Mouse (Mus musculus) liver, postnatal 0 days (tissue): ENCODE results near the gene Hectd2.

ENCODE experiments used
- CTCF ChIP-seq: sonication (generic); IDR thresholded peaks from 2 replicates; pipeline ENCODE4 v1.5.1; 2016; ENCODE audit warnings: antibody characterized with exemption, low read depth
- EP300 ChIP-seq: IDR thresholded peaks from 2 replicates; pipeline ENCODE4 v1.6.1; 2016; ENCODE audit warnings: antibody characterized with exemption, low read depth, mild to moderate bottlenecking

DNA sequence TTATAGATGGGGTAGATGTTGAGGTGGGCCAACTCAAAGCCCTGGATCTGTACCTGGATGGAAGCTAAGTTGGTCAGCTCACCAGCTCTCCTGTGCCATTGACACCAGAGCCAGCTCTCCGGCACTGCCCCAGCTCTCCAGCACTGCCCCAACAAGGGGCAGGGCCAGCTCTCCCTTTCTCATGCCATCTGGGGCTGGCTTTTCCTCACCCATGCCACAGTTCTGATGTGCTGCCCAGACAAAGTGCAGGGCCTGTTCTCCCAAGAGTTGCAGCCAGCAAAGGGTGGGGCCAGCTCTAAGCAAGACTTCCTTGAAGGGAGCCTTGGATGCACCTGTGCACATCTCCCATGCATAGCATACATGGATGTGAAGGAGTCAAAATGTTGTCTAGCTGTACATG lies 71.5 kb downstream of the Hectd2 start:
- TF ChIP-seq CTCF, result no peak
- TF ChIP-seq EP300, result no peak
